Mouse (Mus musculus): ENCODE results near the gene Serpinf1.

DNA sequence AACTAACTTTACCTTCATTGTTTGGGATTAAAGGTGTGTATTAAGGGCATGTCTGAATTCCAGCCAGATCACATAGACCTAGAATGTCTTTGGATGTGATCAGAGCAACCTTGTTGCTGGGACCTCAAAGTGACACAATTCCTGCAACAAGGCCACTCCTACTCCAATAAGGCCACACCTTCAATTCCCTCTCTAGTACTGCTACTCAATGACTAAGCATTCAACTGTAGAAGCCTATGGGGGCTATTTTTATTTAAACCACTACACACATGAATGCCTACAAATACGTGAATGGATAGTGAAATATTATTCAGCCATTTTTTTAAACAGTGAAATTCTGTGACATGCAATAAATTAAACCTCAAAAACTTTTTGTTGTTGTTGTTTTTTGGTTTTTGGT is 45.4 kb downstream of the Serpinf1 start:
- TF ChIP-seq ZNF384 (IDR thresholded peaks at IDR 0.05; ENCODE audit: low read depth, low read length) (no peak), MAFK (IDR thresholded peaks at IDR 0.05; ENCODE audit: insufficient read depth, low read depth, low read length) (no peak), HCFC1 (IDR thresholded peaks at IDR 0.05; ENCODE audit: borderline replicate concordance, insufficient read depth, low read length) (no peak), ZC3H11A (IDR thresholded peaks at IDR 0.05; ENCODE audit: borderline replicate concordance, low read depth, low read length) (no peak)
